Mouse (Mus musculus) embryonic facial prominence, embryonic 13.5 days (tissue): ENCODE measurements around the gene Pik3ip1. TPM values are rescaled to one million over a fixed set of nuclear protein-coding genes. Genes with fewer than 3 reads are reported as not detected.

Experiments
- ATAC-seq: fragments of 200-750 bp; cut with Nextera tagmentation; 2 replicates; pipeline ENCODE4 v1.8.0; 2017; ENCODE audit warnings: low read depth; ENCODE audit not compliant: insufficient number of reproducible peaks, insufficient read depth, low FRiP score, low TSS enrichment
- H3K27ac ChIP-seq: fragments of 300-500 bp; sonication (generic); 2 replicates; pipeline ENCODE4 v1.5.1; 2015; ENCODE audit warnings: moderate library complexity, mild to moderate bottlenecking, inconsistent platforms
- H3K27me3 ChIP-seq: fragments of 300-500 bp; sonication (generic); 2 replicates; pipeline ENCODE4 v1.6.1; 2015; ENCODE audit warnings: mild to moderate bottlenecking, inconsistent platforms
- H3K36me3 ChIP-seq: fragments of 300-500 bp; sonication (generic); 2 replicates; pipeline ENCODE4 v1.6.1; 2015; ENCODE audit warnings: mild to moderate bottlenecking, inconsistent platforms
- H3K4me1 ChIP-seq: fragments of 300-500 bp; sonication (generic); 2 replicates; pipeline ENCODE4 v1.6.1; 2015; ENCODE audit warnings: inconsistent platforms
- H3K4me2 ChIP-seq: fragments of 300-500 bp; sonication (generic); 2 replicates; pipeline ENCODE4 v1.6.1; 2015; ENCODE audit warnings: moderate library complexity, mild to moderate bottlenecking, inconsistent platforms
- H3K4me3 ChIP-seq: fragments of 300-500 bp; sonication (generic); 2 replicates; pipeline ENCODE4 v1.5.1; 2015; ENCODE audit warnings: mild to moderate bottlenecking, inconsistent platforms
- H3K9ac ChIP-seq: fragments of 300-500 bp; sonication (generic); 2 replicates; pipeline ENCODE4 v1.6.1; 2015; ENCODE audit warnings: mild to moderate bottlenecking, inconsistent platforms
- H3K9me3 ChIP-seq: fragments of 300-500 bp; sonication (generic); 2 replicates; pipeline ENCODE4 v1.6.1; 2016; ENCODE audit warnings: inconsistent platforms
- WGBS: fragments of 180-500 bp; shearing (Covaris S2); methylation state at CpG from one replicate; pipeline ENCODE4 v1.1.7; 2015; ENCODE audit warnings: mixed read lengths; 5-methylcytosine and 5-hydroxymethylcytosine counted together
- polyA plus RNA-seq: library from polyadenylated mRNA; unstranded; fragments of >200 nt; fragmentation: Nextera tagmentation; extraction: Ambion mirVana; gene quantifications from 2 replicates; pipeline ENCODE4 v1.2.1, GENCODE M21; 2015

The Pik3ip1 gene
- polyA plus RNA-seq, 1 experiment from 2014 or later, result 14.6 TPM

DNA sequence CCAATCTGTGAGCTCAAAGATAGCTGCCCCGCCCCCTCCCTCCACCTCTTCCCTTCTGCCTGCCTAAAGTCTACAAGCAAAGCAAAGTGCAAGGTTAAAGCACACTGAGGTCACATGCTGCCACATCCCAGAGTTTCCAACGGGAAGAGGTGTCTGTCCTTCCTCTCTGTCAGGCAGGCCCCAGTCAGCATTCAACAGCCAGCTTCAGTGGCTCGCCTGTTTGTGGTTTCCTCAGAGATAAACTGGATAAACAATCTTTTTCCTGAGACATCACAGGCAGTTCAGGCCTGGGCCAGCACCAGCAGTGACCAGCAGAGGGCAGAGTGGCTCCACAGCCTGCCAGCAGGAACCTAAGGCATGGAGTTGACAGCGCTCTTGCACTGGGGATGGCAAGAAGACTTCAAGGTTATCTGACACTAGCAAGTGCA lies 56.8 kb downstream of the Pik3ip1 start:
- H3K4me2 ChIP-seq, result no peak overlapping the region
- H3K9me3 ChIP-seq, result 0 out of 2 replicates have a peak, but pooled peaks cover 2% of the 10 kb centered on the region
- 0 out of 2 replicates have a peak, but pooled peaks cover 3% of the 10 kb centered on the region for H3K4me1 ChIP-seq
- H3K27me3 ChIP-seq, result no peaks in the 10 kb centered on the region
- no peak overlapping the region for H3K4me3 ChIP-seq
- H3K36me3 ChIP-seq, result peaks cover 35% of the 10 kb centered on the region
- H3K27ac ChIP-seq, result no peak overlapping the region
- 22% methylated on average over 4 of the region's 4 CpGs for WGBS
- H3K9ac ChIP-seq, result no peak overlapping the region
- no peak for ATAC-seq

DNA sequence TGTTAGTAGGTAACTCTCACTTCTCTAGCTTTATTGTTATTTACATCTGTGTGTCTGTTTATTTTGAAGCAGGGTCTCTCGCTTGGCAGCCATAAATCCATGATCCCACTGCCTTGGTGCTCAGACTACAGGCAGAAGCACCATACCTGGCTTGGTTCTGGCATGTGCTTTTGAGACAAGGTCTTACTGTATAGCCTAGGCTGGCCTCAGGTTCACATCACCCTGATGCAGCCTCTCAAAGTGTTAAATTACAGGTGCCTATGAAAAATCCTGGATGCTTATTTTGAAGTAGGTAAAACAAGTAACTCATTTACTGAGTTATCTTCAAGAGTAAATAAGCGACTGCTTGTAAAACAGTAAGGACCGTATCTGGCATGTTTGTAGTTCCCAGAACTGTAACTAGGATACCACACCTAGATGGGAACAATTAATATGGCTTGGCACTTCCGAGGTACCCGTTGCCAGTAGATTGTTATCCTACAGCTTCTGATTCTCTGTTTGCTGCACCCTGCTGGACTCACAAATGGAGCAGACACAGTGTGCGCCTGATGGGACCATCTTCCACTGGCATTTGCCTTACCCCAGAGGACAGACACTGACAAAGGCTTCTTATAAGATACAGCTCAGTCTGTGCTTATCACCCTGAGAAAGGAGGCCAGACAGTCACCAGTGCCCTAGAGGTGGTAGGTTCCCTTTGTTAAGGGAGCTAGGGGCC lies 57.4 kb downstream of the Pik3ip1 start:
- Histone ChIP-seq H3K4me3 (no peak overlapping the region), H3K27me3 (no peaks in the 10 kb centered on the region), H3K9ac (no peak overlapping the region), H3K4me2 (no peak overlapping the region), H3K4me1 (peaks cover 6% of the 10 kb centered on the region; the same call in 1 of the 2 replicates), H3K27ac (no peak overlapping the region), H3K9me3 (0 out of 2 replicates have a peak, but pooled peaks cover 2% of the 10 kb centered on the region), H3K36me3 (peaks cover 30% of the 10 kb centered on the region)
- 86% methylated on average over 6 of the region's 6 CpGs for WGBS
- no peak for ATAC-seq

DNA sequence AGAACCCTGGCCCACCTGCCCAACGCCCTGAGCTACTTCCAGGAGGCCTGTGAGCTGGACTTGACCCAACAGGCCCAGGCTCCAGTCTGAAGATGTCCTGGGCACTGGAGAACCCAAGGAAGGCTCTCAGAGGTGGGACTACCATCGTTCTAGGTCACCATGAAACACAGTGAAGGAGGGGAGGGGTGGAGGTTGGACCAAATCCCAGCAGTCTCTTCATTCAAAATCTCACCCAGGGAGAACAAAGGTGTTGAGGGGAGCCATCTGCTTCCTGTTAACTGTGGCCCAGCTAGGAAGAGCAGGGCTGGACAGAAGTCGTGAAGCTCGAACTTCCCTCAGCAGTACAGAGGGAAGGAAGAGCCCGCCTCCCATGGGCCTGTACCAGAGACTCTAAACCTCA lies 59.8 kb downstream of the Pik3ip1 start:
- WGBS, result 50% methylated on average over 5 of the region's 5 CpGs
- no peaks in the 10 kb centered on the region for H3K27me3 ChIP-seq
- no peaks in the 10 kb centered on the region for H3K9me3 ChIP-seq
- no peak overlapping the region for H3K27ac ChIP-seq
- no peak overlapping the region for H3K9ac ChIP-seq
- H3K4me2 ChIP-seq, result no peak overlapping the region
- H3K36me3 ChIP-seq, result peaks cover 15% of the 10 kb centered on the region
- peaks cover 20% of the 10 kb centered on the region for H3K4me1 ChIP-seq
- H3K4me3 ChIP-seq, result no peak overlapping the region
- no peak for ATAC-seq

DNA sequence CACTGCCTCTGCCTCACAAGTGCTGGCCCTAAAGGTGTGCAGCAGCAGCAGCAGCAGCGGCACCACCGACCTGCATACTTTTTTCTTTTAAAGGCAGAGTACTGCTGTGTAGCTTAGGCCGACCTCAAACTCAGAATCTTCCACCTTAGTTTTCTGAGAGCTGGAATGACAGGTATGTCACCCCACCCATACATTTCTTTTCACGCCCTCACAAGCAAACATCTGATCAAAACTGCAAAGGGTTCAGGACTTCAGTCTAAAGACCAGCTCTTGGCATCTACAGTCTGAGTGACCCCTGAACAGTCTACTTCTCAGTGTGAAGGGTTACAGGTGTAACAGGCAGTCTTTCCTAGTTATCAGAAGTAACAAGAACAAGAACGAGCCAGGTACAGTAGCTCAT lies 60.6 kb downstream of the Pik3ip1 start:
- peaks cover 20% of the 10 kb centered on the region for H3K4me1 ChIP-seq
- H3K4me3 ChIP-seq, result no peak overlapping the region
- H3K4me2 ChIP-seq, result no peak overlapping the region
- H3K27me3 ChIP-seq, result no peaks in the 10 kb centered on the region
- no peak for ATAC-seq
- no peaks in the 10 kb centered on the region for H3K9me3 ChIP-seq
- H3K27ac ChIP-seq, result no peak overlapping the region
- H3K36me3 ChIP-seq, result peaks cover 21% of the 10 kb centered on the region
- WGBS, result 85% methylated on average over 5 of the region's 5 CpGs
- no peak overlapping the region for H3K9ac ChIP-seq

DNA sequence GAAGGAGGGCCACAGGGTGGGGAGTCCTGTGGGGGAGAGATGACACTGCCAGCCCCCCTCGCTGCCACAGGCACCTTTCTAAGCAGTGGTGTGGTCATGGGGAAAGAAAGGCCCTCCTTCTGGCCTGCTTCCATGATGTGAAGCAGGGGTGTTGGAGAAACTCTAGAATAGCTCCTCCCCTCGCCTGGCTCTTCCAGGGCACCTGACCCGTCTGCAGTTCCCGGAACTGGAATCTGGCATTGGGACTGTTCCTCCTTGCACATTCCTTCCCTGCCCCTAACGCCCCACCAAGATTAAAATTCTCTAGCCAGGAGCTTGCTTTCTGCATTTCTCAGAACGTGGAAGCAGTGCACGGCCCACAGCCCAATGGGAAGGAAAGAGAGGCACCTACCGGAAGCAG lies 62.3 kb downstream of the Pik3ip1 start:
- ATAC-seq, result no peak
- Histone ChIP-seq H3K4me3 (no peak overlapping the region), H3K36me3 (peaks cover 25% of the 10 kb centered on the region), H3K4me2 (no peak overlapping the region), H3K27ac (no peak overlapping the region), H3K9me3 (no peaks in the 10 kb centered on the region), H3K27me3 (no peaks in the 10 kb centered on the region), H3K4me1 (peaks cover 17% of the 10 kb centered on the region), H3K9ac (no peak overlapping the region)
- 78% methylated on average over 8 of the region's 8 CpGs for WGBS

Other genes starting within 250 kb of the Pik3ip1 start
- gene Sfi1, start 136.9 kb upstream of the Pik3ip1 start, polyA plus RNA-seq, result 17.2 and 19.3 TPM in 2 replicates
- 59.4 and 70.6 TPM in 2 replicates for gene Eif4enif1, start 128.0 kb upstream of the Pik3ip1 start, polyA plus RNA-seq
- 214 and 250 TPM in 2 replicates for gene Drg1, start 64.0 kb upstream of the Pik3ip1 start, polyA plus RNA-seq
- 52.0 and 52.7 TPM in 2 replicates for gene Patz1, start 41.5 kb upstream of the Pik3ip1 start, polyA plus RNA-seq
- 80.5 and 84.3 TPM in 2 replicates for gene Limk2, start 78.8 kb downstream of the Pik3ip1 start, polyA plus RNA-seq
- gene Rnf185, start 122.0 kb downstream of the Pik3ip1 start, polyA plus RNA-seq, result 34.0 and 34.1 TPM in 2 replicates
- gene Pla2g3, start 157.9 kb downstream of the Pik3ip1 start, polyA plus RNA-seq, result 0.51 and 0.60 TPM in 2 replicates
- gene Inpp5j, start 174.4 kb downstream of the Pik3ip1 start, polyA plus RNA-seq, result 0.48 and 0.85 TPM in 2 replicates
- gene Selenom, start 184.3 kb downstream of the Pik3ip1 start, polyA plus RNA-seq, result 128 and 132 TPM in 2 replicates
- 43.9 and 46.1 TPM in 2 replicates for gene Smtn, start 210.2 kb downstream of the Pik3ip1 start, polyA plus RNA-seq